Mouse (Mus musculus) liver, embryonic 15.5 days (tissue): ENCODE measurements around the gene Phldb3. TPM values are rescaled to one million over a fixed set of nuclear protein-coding genes. Genes with fewer than 3 reads are reported as not detected.
A peak's percentile ranks its signal among the peaks of the same experiment; 100 is the strongest.

Experiments used
- ATAC-seq: fragments of 200-750 bp; cut with Nextera tagmentation; 2 replicates; pipeline ENCODE4 v1.8.0; 2017; ENCODE audit warnings: moderate number of reproducible peaks, mild to moderate bottlenecking, moderate library complexity; ENCODE audit not compliant: insufficient read depth
- H3K27ac ChIP-seq: fragments of 300-500 bp; sonication (generic); replicated peaks from 2 replicates; pipeline ENCODE4 v1.5.1; 2015; ENCODE audit warnings: mild to moderate bottlenecking, inconsistent platforms
- H3K27me3 ChIP-seq: fragments of 300-500 bp; sonication (generic); 2 replicates; pipeline ENCODE4 v1.6.1; 2015; ENCODE audit warnings: mild to moderate bottlenecking, inconsistent platforms
- H3K36me3 ChIP-seq: fragments of 300-500 bp; sonication (generic); replicated peaks from 2 replicates; pipeline ENCODE4 v1.6.1; 2015; ENCODE audit warnings: moderate library complexity, mild to moderate bottlenecking, inconsistent platforms
- H3K4me1 ChIP-seq: fragments of 300-500 bp; sonication (generic); replicated peaks from 2 replicates; pipeline ENCODE4 v1.6.1; 2015; ENCODE audit warnings: inconsistent platforms
- H3K4me2 ChIP-seq: fragments of 300-500 bp; sonication (generic); 2 replicates; pipeline ENCODE4 v1.6.1; 2015; ENCODE audit warnings: moderate library complexity, mild to moderate bottlenecking, inconsistent platforms
- H3K4me3 ChIP-seq: fragments of 300-500 bp; sonication (generic); replicated peaks from 2 replicates; pipeline ENCODE4 v1.5.1; 2015; ENCODE audit warnings: mild to moderate bottlenecking, inconsistent platforms
- H3K9ac ChIP-seq: fragments of 300-500 bp; sonication (generic); 2 replicates; pipeline ENCODE4 v1.6.1; 2015; ENCODE audit warnings: moderate library complexity, mild to moderate bottlenecking, inconsistent platforms
- H3K9me3 ChIP-seq: fragments of 300-500 bp; sonication (generic); replicated peaks from 2 replicates; pipeline ENCODE4 v1.6.1; 2016; ENCODE audit warnings: inconsistent platforms
- WGBS: fragments of 180-500 bp; shearing (Covaris S2); methylation state at CpG from one replicate; pipeline ENCODE4 v1.1.7; 2015; ENCODE audit warnings: mixed read lengths; ENCODE audit not compliant: insufficient replicate concordance; 5-methylcytosine and 5-hydroxymethylcytosine counted together
- polyA plus RNA-seq: library from polyadenylated mRNA; unstranded; fragments of >200 nt; fragmentation: Nextera tagmentation; extraction: Ambion mirVana; gene quantifications from 2 replicates; pipeline ENCODE4 v1.2.1, GENCODE M21; 2015

The Phldb3 gene
- polyA plus RNA-seq, 1 experiment from 2014 or later = 0.12 TPM

DNA sequence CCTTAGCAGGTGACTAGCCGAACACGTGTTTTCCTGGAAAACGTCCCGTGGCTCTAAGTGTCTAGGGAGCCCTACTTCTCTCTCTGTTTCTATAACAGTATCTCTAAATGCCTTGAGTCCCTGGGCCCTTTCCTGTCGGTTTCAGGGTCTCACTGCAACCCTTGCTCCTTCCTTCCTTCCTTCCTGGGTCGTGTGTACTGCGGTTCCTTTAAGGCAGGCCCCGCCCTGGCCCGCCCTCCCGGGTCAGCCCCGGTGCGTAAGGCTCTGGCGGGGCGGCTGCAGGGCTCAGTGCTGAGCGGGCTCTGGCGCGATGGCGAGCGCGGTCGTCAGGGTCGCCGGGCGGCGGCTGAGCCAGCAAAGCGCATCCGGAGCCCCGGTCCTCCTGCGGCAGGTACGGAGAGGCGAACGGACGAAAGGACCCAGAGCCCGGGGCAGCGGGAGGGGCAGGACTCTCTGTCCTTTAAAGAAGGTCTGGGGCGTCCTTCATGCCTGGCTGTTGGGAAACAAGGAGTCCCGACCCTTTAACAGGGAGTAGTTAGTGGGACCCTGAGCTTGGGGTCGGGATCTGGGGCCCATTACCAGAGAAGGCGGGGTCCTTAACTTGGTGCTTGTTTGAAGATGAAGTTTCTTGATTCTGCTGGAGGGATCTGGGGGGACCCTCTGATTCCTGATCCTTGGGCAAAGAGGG, 16.8 kb upstream of the Phldb3 start:
- Histone ChIP-seq H3K4me1 (peaks cover 67% of the 10 kb centered on the region), H3K4me3 (peak overlapping the region; percentile 65), H3K9ac (peak overlapping the region; percentile 68), H3K4me2 (peak overlapping the region; percentile 91), H3K36me3 (no peaks in the 10 kb centered on the region), H3K27me3 (no peaks in the 10 kb centered on the region), H3K27ac (0 out of 2 replicates have a peak overlapping the region, but pooled peaks have one; percentile 48), H3K9me3 (no peaks in the 10 kb centered on the region)
- 1% methylated on average over 39 of the region's 39 CpGs for WGBS
- ATAC-seq = peak; percentile 82

DNA sequence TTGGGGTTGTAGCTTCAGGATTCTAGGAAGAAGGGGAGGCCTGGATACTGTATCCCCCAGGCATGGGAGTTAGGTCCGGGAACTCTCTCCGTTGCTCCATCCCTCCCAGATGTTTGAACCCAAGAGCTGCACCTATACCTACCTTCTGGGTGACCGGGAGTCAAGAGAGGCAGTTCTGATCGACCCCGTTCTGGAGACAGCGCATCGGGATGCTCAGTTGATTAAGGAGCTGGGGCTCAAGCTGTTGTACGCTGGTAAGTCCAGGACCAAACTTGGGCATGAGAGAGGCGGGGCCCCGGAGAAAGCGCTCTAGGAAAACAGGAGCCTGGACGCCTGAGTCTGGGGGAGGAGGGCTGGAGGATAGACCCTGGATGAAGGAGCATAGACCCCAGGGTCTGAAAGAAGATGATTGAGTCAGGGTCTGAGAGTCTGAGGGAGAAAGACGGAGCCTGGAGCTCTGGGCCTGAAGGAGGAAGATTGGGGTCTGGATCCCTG, 16.2 kb upstream of the Phldb3 start:
- ATAC-seq = no peak
- H3K4me3 ChIP-seq = peak overlapping the region; percentile 65
- no peaks in the 10 kb centered on the region for H3K9me3 ChIP-seq
- peak overlapping the region; percentile 91 for H3K4me2 ChIP-seq
- peaks cover 71% of the 10 kb centered on the region for H3K4me1 ChIP-seq
- H3K27me3 ChIP-seq = no peaks in the 10 kb centered on the region
- peak overlapping the region; percentile 68 for H3K9ac ChIP-seq
- H3K36me3 ChIP-seq = no peaks in the 10 kb centered on the region
- H3K27ac ChIP-seq = no peak overlapping the region
- whole genome bisulfite sequencing = 16% methylated on average over 13 of the region's 13 CpGs

DNA sequence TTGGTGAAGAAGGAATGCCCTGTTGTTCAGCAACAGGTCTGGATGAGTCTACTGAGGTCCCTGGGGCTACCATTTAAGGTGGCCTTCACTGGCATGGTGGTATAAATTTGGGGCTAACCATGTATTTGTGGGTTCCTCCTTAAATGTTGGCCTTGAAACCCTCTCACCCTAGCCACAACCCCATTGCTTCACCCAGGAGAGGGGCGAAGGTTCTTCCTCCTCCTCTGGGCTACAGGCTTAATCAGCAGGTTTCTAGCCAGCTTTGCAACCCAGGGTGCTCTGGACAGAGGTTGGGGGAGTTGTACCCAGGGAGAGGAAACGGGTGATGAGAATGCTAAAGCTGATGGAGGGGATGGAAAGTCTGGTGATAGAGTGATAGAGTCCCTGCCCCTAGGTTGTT, 15.1 kb upstream of the Phldb3 start:
- H3K4me3 ChIP-seq = peak overlapping the region; percentile 65; the same call in 1 of the 2 replicates
- H3K4me2 ChIP-seq = peak overlapping the region; percentile 91
- no peak for ATAC-seq
- H3K27me3 ChIP-seq = no peaks in the 10 kb centered on the region
- WGBS = 34% methylated on average over 2 of the region's 2 CpGs
- H3K9ac ChIP-seq = no peak overlapping the region
- H3K9me3 ChIP-seq = no peaks in the 10 kb centered on the region
- 0 out of 2 replicates have a peak overlapping the region, but pooled peaks have one; percentile 43 for H3K27ac ChIP-seq
- peaks cover 69% of the 10 kb centered on the region for H3K4me1 ChIP-seq
- H3K36me3 ChIP-seq = no peaks in the 10 kb centered on the region

DNA sequence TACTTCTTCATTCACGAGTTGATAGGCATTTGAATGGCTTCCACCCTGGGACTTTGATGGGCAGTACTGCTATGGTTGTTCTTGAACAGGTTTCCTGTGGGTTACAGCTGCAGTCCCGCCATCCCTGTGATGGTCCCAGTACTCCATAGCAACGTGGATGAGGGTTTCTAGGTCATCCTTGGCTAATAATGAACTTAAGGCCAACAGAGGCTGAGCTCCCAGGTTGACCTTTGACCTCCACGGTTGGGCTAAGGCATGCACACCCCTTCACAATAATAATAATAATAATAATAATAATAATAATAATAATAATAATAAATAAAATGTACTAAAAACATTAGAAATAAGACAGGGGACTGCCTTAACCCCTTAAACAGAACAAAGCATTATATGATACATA, 12.4 kb upstream of the Phldb3 start:
- Histone ChIP-seq H3K9ac (no peak overlapping the region), H3K36me3 (no peaks in the 10 kb centered on the region), H3K4me2 (no peak overlapping the region), H3K27ac (no peak overlapping the region), H3K27me3 (no peaks in the 10 kb centered on the region), H3K4me3 (no peak overlapping the region), H3K9me3 (no peaks in the 10 kb centered on the region), H3K4me1 (peaks cover 50% of the 10 kb centered on the region)
- no peak for ATAC-seq
- WGBS = 53% methylated on average over 4 of the region's 4 CpGs

DNA sequence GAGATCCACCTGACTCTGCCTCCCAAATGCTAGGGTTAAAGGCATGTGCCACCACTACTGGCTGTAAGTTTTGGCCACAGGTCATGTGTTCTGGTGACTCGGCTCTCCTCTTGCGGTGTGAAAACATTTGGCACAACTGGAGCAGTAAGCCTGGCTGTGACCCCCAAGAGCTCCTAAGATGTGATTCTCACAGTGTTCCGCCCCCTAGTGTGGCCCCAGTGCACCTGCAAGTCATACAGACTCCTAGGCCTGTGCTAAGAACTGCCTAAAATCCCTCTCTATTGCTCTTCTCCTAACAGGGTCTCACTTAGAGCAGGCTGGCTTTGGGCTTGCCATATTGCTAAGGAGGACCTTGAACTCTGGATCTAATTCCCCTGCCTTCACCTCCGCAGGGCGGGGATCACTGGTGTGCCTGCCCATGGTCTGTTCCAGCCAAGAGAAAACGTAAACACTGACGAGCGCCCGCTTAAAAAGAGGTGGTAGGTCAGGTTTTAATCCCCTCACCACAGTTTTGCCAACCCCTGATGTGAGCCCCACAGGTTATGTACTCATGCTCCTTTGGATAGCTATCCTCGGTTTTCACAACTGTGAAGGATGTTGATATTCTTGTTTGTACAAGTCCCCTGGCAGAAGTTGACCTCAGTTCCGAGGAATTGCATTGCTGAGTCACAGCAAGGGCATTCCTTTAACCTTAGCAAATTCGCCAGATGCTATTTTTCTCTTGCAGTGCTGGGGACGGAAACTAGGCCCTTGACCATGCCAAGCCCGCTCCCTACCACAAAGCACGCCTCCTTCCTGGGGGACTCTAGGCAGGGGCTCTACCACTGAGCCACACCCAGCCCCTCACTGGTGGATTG, 11.1 kb upstream of the Phldb3 start:
- Histone ChIP-seq H3K4me2 (no peak overlapping the region), H3K9ac (no peak overlapping the region), H3K27ac (no peak overlapping the region), H3K36me3 (no peaks in the 10 kb centered on the region), H3K9me3 (no peaks in the 10 kb centered on the region), H3K4me3 (no peak overlapping the region), H3K4me1 (peaks cover 37% of the 10 kb centered on the region), H3K27me3 (no peaks in the 10 kb centered on the region)
- 74% methylated on average over 15 of the region's 15 CpGs for WGBS
- no peak for ATAC-seq

DNA sequence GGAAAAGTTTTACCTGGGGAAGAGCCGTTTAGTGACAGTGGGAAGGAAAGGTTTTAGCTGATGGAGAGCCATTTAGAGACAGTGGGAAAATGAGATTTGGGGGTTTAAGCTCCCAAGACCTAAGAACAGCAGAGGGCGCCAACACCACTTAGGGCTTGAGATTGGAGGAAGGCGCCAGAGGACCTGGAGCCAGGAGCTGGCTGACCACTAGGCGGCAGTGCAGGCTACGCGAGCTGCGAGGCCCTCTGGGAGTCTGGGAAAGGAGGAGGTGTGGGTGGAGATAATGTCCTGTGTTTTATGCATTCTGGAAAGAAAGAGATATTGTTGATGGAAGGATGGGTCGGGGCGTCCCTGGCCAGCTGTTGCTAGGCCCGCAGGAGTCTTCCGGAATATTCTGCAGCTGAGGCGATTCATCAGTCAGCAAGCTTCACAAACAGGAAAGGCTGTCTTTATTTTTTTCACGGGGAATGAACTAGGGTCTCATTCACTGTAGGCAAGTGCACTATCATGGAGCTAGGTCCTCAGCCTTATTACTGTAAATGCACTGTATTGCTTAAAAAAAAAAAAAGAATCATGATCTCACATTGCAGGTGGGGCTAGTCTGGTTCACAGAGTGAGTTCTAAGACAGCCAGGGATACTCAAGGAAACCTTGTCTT, 9.5 kb upstream of the Phldb3 start:
- Histone ChIP-seq H3K4me3 (no peak overlapping the region), H3K4me1 (peaks cover 24% of the 10 kb centered on the region), H3K27ac (no peak overlapping the region), H3K27me3 (no peaks in the 10 kb centered on the region), H3K9ac (no peak overlapping the region), H3K9me3 (no peaks in the 10 kb centered on the region), H3K36me3 (no peaks in the 10 kb centered on the region), H3K4me2 (peak overlapping the region; percentile 39; the same call in 1 of the 2 replicates)
- 4% methylated on average over 13 of the region's 13 CpGs for WGBS
- peak; percentile 75 for ATAC-seq

DNA sequence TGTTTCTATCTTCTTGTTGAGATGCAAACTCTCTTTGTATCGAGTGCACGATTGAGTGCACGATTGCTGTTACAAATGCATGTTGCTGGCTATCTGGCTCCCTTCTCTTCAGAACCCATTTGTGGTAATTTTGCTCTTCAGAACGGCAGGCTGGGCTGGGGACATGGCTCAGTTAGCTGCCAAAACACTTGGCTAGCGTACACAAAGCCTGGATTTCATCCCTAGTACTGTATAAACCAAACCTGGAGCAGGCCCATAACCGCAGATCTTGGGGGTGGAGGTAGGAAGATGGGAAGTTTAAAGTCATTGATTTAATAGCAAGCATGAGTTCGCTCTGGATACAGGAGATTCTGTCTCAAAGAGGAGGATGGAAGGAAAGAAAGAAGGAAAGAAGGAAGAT, 5.0 kb upstream of the Phldb3 start:
- H3K4me1 ChIP-seq = peaks cover 28% of the 10 kb centered on the region
- H3K9ac ChIP-seq = no peak overlapping the region
- no peak for ATAC-seq
- H3K4me2 ChIP-seq = no peak overlapping the region
- 0 out of 2 replicates have a peak, but pooled peaks cover 3% of the 10 kb centered on the region for H3K27me3 ChIP-seq
- no peaks in the 10 kb centered on the region for H3K9me3 ChIP-seq
- H3K4me3 ChIP-seq = no peak overlapping the region
- WGBS = 70% methylated on average over 7 of the region's 7 CpGs
- no peaks in the 10 kb centered on the region for H3K36me3 ChIP-seq
- no peak overlapping the region for H3K27ac ChIP-seq

DNA sequence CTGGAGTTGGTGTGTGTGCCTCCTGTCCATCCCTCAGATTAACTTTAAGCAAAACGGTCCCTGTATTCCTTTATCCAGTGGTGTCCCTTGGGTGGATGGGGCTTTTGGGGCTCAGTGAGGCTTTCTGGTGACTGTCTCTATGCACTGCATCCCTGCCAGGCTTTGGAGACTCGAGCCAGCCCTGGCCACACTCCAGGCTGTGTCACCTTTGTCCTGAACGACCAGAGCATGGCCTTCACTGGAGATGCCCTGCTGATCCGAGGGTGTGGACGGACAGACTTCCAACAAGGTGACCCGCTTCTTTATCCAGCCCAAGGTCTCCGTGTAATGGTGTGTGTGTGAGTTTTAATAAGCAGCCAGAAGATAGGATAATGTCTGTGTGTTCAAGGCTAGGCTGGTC, 4.5 kb upstream of the Phldb3 start:
- Histone ChIP-seq H3K4me2 (no peak overlapping the region), H3K27ac (no peak overlapping the region), H3K27me3 (0 out of 2 replicates have a peak, but pooled peaks cover 3% of the 10 kb centered on the region), H3K4me3 (no peak overlapping the region), H3K9ac (no peak overlapping the region), H3K4me1 (peaks cover 32% of the 10 kb centered on the region), H3K36me3 (no peaks in the 10 kb centered on the region), H3K9me3 (no peaks in the 10 kb centered on the region)
- ATAC-seq = no peak
- 68% methylated on average over 7 of the region's 7 CpGs for WGBS

DNA sequence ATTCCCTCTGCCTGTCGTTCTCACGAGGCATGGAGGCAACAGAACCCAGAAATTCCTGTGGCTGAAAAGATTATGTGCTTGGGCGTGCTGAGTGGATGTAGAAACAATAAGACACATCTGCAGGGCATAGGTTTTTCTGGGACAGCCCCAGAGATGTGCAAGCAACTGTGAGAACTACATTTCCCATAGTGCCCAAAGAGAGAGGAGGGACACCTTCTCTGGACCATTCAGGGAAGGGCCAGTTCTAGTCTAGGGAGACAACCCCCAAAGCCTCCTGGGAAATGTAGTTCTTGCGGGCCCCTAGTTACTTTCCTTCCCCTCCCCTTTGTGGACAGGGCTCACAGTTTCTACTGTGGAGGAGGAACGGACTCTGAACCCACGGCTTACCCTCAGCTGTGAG, 2.5 kb upstream of the Phldb3 start:
- peak; percentile 71 for ATAC-seq
- no peak overlapping the region for H3K4me3 ChIP-seq
- peak overlapping the region; percentile 25 for H3K4me2 ChIP-seq
- H3K27ac ChIP-seq = no peak overlapping the region
- H3K36me3 ChIP-seq = no peaks in the 10 kb centered on the region
- peaks cover 22% of the 10 kb centered on the region for H3K27me3 ChIP-seq
- H3K9me3 ChIP-seq = no peaks in the 10 kb centered on the region
- no peak overlapping the region for H3K9ac ChIP-seq
- 28% methylated on average over 6 of the region's 6 CpGs for WGBS
- peaks cover 42% of the 10 kb centered on the region for H3K4me1 ChIP-seq

DNA sequence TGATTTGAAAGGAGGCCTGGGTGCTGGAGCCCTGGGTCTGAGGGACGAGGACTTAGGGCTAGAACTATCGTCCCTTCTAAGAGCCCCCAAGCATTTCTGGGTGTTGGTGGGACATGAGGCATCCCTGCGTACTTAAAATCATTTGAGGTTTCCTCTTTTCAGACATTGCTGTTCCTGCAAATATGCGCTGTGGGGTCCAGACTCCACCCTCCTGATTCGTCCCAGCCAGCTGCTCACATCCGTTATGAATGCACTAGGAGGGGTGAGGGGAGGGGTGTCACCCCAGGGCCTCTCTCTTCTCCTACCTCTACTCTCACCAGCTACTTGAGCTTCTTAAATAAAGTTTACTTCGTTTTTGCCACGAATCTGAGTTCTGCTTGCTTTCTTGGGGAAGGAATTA, 2.0 kb upstream of the Phldb3 start:
- no peak overlapping the region for H3K4me3 ChIP-seq
- no peak overlapping the region for H3K9ac ChIP-seq
- H3K36me3 ChIP-seq = no peaks in the 10 kb centered on the region
- peaks cover 42% of the 10 kb centered on the region for H3K4me1 ChIP-seq
- no peak overlapping the region for H3K27ac ChIP-seq
- H3K27me3 ChIP-seq = peaks cover 27% of the 10 kb centered on the region
- H3K9me3 ChIP-seq = no peaks in the 10 kb centered on the region
- 36% methylated on average over 8 of the region's 8 CpGs for WGBS
- ATAC-seq = no peak
- H3K4me2 ChIP-seq = peak overlapping the region; percentile 25
